Mouse (Mus musculus) ovary, adult 2 months (tissue): ENCODE data around the gene H2afb1. TPM values are rescaled to one million over a fixed set of nuclear protein-coding genes. Genes with fewer than 3 reads are reported as not detected.

Source experiments
- polyA plus RNA-seq: library from polyadenylated mRNA; depleted of rRNA; stranded (reverse); fragments of >200 nt; gene quantifications from 2 replicates; pipeline ENCODE4 v1.2.3, GENCODE M21; 2012; rRNA removed

Gene H2afb1
- polyA plus RNA-seq, result not detected in 2 replicates

GRCm38 (mm10) chrX:117014457-117014856 is at the start of gene H2afb1:
Gene H2afb1, plus strand, starts transcription at chrX:117014757.

